Mouse (Mus musculus): ENCODE results near the gene Efhd2. TPM values are rescaled to one million over a fixed set of nuclear protein-coding genes. Genes with fewer than 3 reads are reported as not detected.

Efhd2 gene
- 77.8 and 83.5 TPM in 2 replicates for polyA plus RNA-seq (2015; fragmentation: Nextera tagmentation; extraction: Ambion mirVana)

DNA sequence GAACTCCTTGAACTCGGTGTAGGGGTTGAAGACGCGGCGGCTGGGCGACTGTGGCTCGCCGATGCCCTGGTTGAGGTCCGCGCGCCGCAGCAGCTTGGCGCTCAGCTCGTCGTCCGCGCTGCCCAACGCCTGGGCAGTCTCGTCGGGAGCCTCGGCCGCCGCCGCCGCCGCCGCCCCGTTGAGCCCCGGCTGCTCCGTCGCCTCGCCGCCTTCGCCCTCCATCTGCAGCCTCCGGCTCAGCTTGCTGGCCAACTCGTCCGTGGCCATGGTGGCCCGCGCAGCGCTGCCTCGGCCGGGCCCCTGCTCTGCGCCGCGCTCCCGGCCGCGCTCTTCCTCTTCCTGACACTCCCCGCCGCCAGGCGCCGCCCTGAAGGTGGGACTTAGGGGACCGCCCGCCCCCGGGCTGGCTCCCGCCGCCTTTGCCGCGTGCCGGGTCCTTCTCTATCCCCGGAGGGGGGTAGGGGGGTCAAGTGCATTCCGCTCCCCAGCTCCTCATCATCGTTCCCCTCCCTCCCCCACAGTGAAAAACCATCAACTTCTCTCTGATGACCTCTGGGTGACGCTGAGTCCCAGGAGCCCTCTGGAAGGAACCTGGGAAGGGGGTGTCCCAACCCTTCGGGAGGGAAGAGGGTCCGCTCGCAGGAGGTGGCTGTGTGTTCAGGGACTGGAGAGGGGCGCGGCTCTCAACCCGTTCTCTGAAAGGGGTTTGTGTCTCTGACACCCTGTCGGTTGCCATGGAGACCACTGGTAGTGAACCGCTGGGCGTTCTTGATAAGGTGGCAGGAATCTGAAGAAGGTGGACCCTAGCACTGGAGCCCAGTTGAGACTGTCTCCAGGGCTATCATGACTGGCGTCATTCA, at the start of gene Efhd2:
TSS of gene Efhd2 (minus strand) at position 320 of the 860 bp plus-strand sequence.
- H3K36me3 ChIP-seq = no peaks in the 10 kb centered on the region
- peak within 1 kb of the TSS; percentile 76 for H3K9ac ChIP-seq
- peak within 1 kb of the TSS; percentile 64 for H3K4me3 ChIP-seq
- ATAC-seq (ENCODE audit: low FRiP score, low read depth) = peak; percentile 83
- under 1% methylated on average over 48 of the region's 73 CpGs for WGBS
- no peaks in the 10 kb centered on the region for H3K9me3 ChIP-seq
- no peaks in the 10 kb centered on the region for H3K27me3 ChIP-seq
- H3K4me1 ChIP-seq (replicated peaks) = peaks cover 55% of the 10 kb centered on the region
- peak within 1 kb of the TSS; percentile 91 for H3K4me2 ChIP-seq
- peak within 1 kb of the TSS; percentile 82 for H3K27ac ChIP-seq (replicated peaks)

DNA sequence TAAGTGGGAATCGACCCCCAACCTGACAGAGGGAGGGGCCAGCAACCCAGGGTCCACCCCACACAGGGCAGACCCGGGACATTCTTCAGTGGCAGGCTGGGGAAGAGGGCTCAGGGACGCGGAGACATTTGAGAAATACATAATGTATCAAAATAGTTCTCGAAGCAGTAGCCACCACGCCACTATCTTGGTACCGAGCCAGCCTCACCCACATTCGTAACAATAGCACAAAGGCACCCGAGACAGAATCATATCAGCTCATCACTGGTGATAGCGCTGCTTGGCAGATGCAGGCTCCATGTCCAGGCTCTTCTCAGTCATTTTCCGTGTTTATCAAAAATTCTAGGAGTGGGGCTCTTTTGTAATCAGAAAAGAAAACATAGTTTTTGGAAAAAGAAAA, 49.2 kb upstream of the Efhd2 start:
- Histone ChIP-seq H3K36me3 (no peaks in the 10 kb centered on the region), H3K9me3 (no peaks in the 10 kb centered on the region), H3K27ac (replicated peaks) (no peak overlapping the region), H3K4me1 (replicated peaks) (peaks cover 4% of the 10 kb centered on the region), H3K27me3 (no peaks in the 10 kb centered on the region), H3K4me2 (no peak overlapping the region), H3K4me3 (no peak overlapping the region), H3K9ac (no peak overlapping the region)
- WGBS = 84% methylated on average over 11 of the region's 11 CpGs
- ATAC-seq (ENCODE audit: low FRiP score, low read depth) = no peak

DNA sequence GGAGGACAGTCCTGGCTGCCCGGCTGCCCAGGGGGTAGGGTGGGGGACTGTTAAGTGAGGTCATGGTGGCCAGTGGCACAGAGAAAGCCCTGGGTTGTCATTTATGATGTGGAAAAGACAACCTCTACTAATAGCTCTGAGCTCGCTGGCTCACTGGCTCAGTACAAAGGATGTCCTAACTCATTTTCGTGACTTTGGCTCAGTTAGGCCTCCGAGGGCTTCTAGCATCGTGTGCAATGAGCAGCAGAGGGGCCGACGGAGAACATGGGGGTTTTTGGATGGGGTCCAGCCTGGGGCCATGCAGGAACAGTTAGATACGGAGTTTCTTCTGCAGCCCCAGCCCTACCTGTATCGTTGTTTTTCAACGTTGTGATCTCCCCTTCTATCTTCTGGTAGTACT, 45.7 kb upstream of the Efhd2 start:
- Histone ChIP-seq H3K9ac (no peak overlapping the region), H3K4me1 (replicated peaks) (0 out of 2 replicates have a peak, but pooled peaks cover 3% of the 10 kb centered on the region), H3K36me3 (no peaks in the 10 kb centered on the region), H3K27ac (replicated peaks) (no peak overlapping the region), H3K4me3 (no peak overlapping the region), H3K9me3 (no peaks in the 10 kb centered on the region), H3K4me2 (no peak overlapping the region), H3K27me3 (no peaks in the 10 kb centered on the region)
- WGBS = 79% methylated on average over 10 of the region's 10 CpGs
- ATAC-seq (ENCODE audit: low FRiP score, low read depth) = no peak

DNA sequence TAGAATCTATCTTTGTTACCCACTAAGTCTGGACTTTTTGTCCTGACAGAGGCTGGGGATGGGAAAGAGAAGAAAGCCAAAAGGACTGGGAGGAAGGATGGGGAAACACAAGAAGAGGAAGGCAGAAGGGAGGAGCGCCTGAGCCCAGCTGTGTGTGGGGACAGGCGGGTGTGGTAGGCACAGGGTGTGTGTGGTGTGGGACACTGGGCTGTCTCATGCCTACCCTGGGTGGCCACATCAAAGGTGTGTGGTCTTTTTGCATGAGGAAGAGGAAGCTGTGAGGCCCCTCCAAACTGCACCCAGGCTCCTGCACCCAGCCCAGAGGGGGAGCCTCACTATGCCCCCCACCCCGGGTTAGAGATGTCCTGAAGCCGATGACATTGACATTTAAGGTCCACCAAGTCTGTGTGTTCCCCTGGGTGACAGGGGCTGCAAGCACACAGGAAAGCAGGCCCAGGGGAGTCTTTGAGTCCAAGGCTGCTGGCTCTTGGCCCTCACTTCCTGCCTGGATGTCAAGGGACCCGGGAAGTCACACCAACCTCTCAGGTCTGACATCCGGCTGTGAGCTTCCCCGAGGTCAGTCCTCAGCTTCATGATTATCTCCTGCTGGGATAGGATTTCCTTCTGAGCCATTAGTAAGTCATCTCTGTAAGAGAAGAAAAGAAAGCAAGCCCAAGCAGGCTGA, 43.2 kb upstream of the Efhd2 start:
- Histone ChIP-seq H3K4me2 (no peak overlapping the region), H3K4me1 (replicated peaks) (peaks cover 9% of the 10 kb centered on the region; the same call in 1 of the 2 replicates), H3K9ac (no peak overlapping the region), H3K27me3 (no peaks in the 10 kb centered on the region), H3K4me3 (no peak overlapping the region), H3K36me3 (no peaks in the 10 kb centered on the region), H3K27ac (replicated peaks) (no peak overlapping the region), H3K9me3 (no peaks in the 10 kb centered on the region)
- ATAC-seq (ENCODE audit: low FRiP score, low read depth) = no peak
- 66% methylated on average over 7 of the region's 7 CpGs for WGBS

DNA sequence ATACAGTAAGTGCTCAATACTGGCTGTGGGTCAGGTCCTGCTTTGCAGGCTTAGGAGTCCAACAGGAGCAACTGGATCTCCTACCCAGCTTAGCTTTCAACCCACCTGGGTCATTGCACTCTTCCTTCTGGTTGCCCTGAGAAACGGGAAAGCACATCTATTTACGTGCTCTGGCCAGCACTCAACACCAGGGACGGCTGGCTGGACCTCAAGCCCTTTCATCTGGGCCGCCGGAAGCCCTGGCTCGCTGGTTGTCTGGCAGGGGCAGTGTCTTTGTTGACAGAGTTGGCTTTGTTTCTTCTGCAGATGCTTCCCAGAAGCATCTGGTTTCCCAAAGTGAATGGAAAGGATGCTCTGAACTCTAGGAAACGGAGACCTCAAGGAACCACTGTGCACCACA, 39.3 kb upstream of the Efhd2 start:
- 0 out of 2 replicates have a peak, but pooled peaks have one; percentile 31 for ATAC-seq (ENCODE audit: low FRiP score, low read depth)
- Histone ChIP-seq H3K9me3 (no peaks in the 10 kb centered on the region), H3K4me3 (no peak overlapping the region), H3K4me2 (no peak overlapping the region), H3K36me3 (no peaks in the 10 kb centered on the region), H3K9ac (no peak overlapping the region), H3K4me1 (replicated peaks) (peaks cover 6% of the 10 kb centered on the region; the same call in 1 of the 2 replicates), H3K27me3 (no peaks in the 10 kb centered on the region), H3K27ac (replicated peaks) (peak overlapping the region; percentile 34; the same call in 1 of the 2 replicates)
- WGBS = 31% methylated on average over 7 of the region's 7 CpGs

DNA sequence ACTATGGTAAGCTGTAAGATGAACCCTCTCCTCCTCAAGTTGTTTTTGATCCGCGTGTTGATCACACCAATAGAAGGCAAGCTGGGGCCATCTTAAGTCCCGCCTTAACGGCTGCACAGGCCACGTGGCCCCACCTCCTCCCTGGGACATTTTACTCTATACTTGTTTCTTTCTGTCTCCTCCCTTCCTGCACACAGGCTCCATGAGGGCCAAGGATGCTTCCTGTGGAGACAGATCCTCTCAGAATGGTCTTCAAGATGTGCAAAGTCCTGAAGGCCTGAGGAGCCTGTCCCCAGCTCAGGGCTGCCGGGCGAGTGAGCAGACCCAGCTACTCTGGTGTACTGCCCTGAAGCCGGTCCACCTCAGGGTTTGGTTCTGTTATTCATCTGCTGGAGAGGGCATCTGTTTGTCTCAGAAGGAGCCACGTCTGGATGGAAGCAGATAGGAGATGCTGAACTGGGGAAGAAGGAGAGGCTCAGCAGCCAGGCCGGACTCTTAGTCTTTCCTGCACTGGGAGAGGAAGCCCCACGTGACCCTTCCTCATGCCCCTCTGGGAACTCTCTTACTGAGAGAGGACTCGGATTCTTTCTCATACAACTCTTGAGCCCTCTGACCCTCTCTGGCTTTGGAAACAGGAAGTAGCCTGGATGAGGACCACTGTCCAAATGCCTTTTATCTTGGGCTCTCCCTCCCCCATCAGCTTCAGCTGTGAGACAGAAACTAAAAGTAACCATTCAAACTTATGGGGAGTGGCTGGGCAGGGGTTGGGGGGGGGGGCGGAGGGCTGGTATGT, 38.7 kb upstream of the Efhd2 start:
- no peak for ATAC-seq (ENCODE audit: low FRiP score, low read depth)
- 80% methylated on average over 13 of the region's 13 CpGs for WGBS
- Histone ChIP-seq H3K4me2 (no peak overlapping the region), H3K4me1 (replicated peaks) (peaks cover 6% of the 10 kb centered on the region; the same call in 1 of the 2 replicates), H3K27ac (replicated peaks) (peak overlapping the region; percentile 49; the same call in 1 of the 2 replicates), H3K36me3 (no peaks in the 10 kb centered on the region), H3K4me3 (no peak overlapping the region), H3K9me3 (no peaks in the 10 kb centered on the region), H3K27me3 (no peaks in the 10 kb centered on the region), H3K9ac (no peak overlapping the region)

DNA sequence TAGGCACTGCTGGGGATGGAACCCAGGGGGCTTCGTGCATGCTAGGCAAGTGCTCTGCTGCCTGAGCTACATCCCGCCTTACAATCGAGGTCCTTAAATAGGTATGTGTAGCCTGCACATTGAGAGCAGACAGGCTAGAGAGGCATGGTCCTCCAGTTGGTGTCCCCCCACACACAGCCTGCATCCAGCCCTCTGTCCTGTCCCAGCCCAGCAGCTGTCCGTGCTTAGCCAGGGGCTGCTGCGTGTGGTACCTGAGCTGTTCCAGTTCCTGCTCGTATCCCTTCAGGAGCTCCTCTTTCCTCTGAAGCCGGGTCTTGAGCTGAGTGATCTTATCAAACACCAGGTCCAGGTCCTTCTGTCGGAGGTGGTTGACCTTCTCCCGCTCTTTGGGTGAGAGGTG, 30.0 kb upstream of the Efhd2 start:
- peaks cover 31% of the 10 kb centered on the region for H3K4me1 ChIP-seq (replicated peaks)
- no peak for ATAC-seq (ENCODE audit: low FRiP score, low read depth)

DNA sequence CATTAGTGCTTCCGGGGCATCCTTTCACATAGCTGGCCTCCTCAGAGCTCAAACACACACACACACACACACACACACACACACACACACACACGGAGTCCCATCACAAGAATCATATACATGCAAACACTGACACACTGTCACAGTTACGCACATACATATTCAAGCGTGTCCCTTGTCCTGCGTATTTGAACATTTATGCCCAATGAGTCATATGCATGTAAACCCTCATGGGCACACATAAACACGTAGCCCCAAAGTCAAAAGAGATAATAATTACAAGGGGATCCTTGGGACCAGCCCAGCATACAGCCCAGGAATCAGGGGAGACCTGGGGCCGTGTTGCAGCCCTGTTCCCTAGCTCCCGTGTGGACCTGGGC, 27.7 kb upstream of the Efhd2 start:
- Histone ChIP-seq H3K9me3 (no peaks in the 10 kb centered on the region), H3K4me2 (no peak overlapping the region), H3K4me1 (replicated peaks) (peaks cover 47% of the 10 kb centered on the region), H3K27me3 (no peaks in the 10 kb centered on the region), H3K4me3 (no peak overlapping the region), H3K9ac (no peak overlapping the region), H3K36me3 (no peaks in the 10 kb centered on the region), H3K27ac (replicated peaks) (peak overlapping the region; percentile 75; the same call in 1 of the 2 replicates)
- WGBS = 64% methylated on average over 8 of the region's 8 CpGs
- no peak for ATAC-seq (ENCODE audit: low FRiP score, low read depth)

More for the DNA sequence above, 30.0 kb upstream of the Efhd2 start:
- H3K4me2 ChIP-seq = no peak overlapping the region
- H3K36me3 ChIP-seq = no peaks in the 10 kb centered on the region
- H3K27me3 ChIP-seq = no peaks in the 10 kb centered on the region
- no peak overlapping the region for H3K9ac ChIP-seq
- no peaks in the 10 kb centered on the region for H3K9me3 ChIP-seq
- no peak overlapping the region for H3K27ac ChIP-seq (replicated peaks)
- no peak overlapping the region for H3K4me3 ChIP-seq
- 88% methylated on average over 9 of the region's 9 CpGs for WGBS

DNA sequence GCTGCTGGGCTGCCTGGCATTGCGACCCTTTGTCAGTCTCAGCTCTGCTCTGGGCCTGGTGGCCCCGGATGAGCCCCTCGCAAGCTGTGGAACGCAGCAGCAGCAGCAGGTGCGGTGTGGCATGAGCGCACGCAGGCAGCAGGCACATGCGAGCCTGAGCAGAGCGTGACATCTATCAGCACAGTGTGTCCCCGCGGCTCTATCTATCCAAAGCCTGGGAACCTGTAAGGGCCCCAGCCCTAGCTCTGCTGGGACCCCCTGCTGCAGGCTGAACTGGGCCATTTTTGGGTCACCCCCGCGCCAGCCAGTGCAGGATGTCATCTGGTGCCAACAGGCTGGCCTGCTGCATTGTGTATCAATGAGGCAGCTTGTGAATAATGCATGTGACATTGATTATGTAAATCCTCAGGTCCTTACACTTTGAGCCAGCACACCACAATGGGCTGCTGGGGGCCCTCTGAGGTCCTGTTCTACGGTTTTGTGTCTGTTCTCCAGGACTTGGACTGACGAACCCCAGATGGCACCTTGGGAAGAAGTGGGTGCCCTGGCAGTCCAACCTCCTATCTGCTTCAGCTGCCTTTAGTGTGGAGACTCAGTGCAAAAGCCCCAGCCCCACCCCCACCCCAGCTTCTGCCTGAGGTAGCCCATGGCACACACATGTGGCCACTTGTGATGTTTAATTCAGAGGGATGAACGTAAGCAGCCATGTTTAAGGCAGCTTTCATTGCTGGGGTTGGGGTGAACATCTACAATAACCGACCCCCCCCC, 27.2 kb upstream of the Efhd2 start:
- H3K27ac ChIP-seq (replicated peaks) = peak overlapping the region; percentile 75
- H3K4me3 ChIP-seq = no peak overlapping the region
- H3K27me3 ChIP-seq = no peaks in the 10 kb centered on the region
- peak overlapping the region; percentile 20 for H3K4me2 ChIP-seq
- no peaks in the 10 kb centered on the region for H3K9me3 ChIP-seq
- H3K36me3 ChIP-seq = no peaks in the 10 kb centered on the region
- H3K4me1 ChIP-seq (replicated peaks) = peaks cover 53% of the 10 kb centered on the region
- peak overlapping the region; percentile 6 for H3K9ac ChIP-seq
- peak; percentile 77 for ATAC-seq (ENCODE audit: low FRiP score, low read depth)
- WGBS = 24% methylated on average over 17 of the region's 17 CpGs

DNA sequence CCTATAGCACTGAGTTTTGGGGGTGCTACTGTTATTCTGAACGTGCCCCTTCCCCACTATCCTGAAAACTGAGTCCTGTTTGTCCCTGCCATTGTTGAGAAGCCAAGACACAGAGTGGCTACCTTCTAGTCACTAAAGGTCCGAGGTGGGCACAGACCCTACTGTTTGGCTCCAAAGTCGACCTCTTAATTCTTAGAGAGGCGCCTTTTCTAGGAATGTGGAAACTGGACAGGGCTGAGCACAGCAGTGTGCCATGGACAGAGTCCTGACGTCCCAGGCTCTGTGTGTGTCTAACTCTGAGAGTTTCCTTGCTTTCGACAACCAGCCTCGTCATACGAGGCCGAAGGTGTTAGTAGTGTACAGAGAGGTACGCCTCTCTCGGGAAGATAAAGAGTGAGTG, 25.7 kb upstream of the Efhd2 start:
- Histone ChIP-seq H3K27ac (replicated peaks) (peak overlapping the region; percentile 75), H3K27me3 (no peaks in the 10 kb centered on the region), H3K9me3 (no peaks in the 10 kb centered on the region), H3K9ac (no peak overlapping the region), H3K4me2 (no peak overlapping the region), H3K4me1 (replicated peaks) (peaks cover 58% of the 10 kb centered on the region), H3K4me3 (no peak overlapping the region), H3K36me3 (no peaks in the 10 kb centered on the region)
- 50% methylated on average over 11 of the region's 11 CpGs for WGBS
- ATAC-seq (ENCODE audit: low FRiP score, low read depth) = no peak

DNA sequence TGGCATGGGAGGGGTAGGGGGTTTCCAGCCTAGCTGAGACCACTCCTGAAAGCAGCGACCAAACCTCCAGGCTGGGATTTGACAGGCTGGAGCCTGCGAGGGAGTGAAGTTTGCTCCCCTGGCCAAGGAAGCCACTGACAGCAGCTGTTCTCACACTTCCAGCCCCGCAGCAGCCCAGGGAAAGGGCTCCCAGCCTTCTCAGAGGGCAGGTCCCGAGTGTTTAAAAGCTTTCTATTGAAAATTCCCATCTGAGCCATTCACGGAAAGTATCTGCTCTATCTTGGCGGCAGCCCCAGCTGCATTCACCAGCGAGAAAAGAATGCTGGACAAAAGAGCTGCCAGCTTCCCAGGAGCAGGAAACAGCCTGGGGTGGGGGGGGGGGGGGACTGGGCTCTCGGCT, 25.2 kb upstream of the Efhd2 start:
- ATAC-seq (ENCODE audit: low FRiP score, low read depth) = peak; percentile 23
- H3K4me1 ChIP-seq (replicated peaks) = peaks cover 58% of the 10 kb centered on the region
- no peak overlapping the region for H3K9ac ChIP-seq
- no peak overlapping the region for H3K4me2 ChIP-seq
- no peaks in the 10 kb centered on the region for H3K9me3 ChIP-seq
- no peaks in the 10 kb centered on the region for H3K27me3 ChIP-seq
- no peaks in the 10 kb centered on the region for H3K36me3 ChIP-seq
- no peak overlapping the region for H3K4me3 ChIP-seq
- under 1% methylated on average over 8 of the region's 8 CpGs for WGBS
- H3K27ac ChIP-seq (replicated peaks) = peak overlapping the region; percentile 77

Measured in hindbrain, embryonic 15.5 days (tissue).